In genomic region chr17:45544001-45544872, GRCm38 (mm10) we compare ENCODE assay signal across 8 mouse cellular contexts. TPM values are rescaled to one million over a fixed set of nuclear protein-coding genes. Genes with fewer than 3 reads are reported as not detected.
DNase-seq lines count a peak whose midpoint lies in the region; ATAC-seq lines count a peak whose summit lies in the region.
"Had no signal": no experiment of that assay in that cellular context is flagged by ENCODE, and none has a peak within 500 bp of the region (broad histone marks: within the 10 kb centered on the region; RNA-seq: fewer than 3 reads in every experiment).

No protein-coding gene starts in this region.

- H3K4me2 ChIP-seq in liver, embryonic 13.5 days: 0 out of 2 replicates have a peak overlapping the region, but pooled peaks have one; percentile 30
- H3K4me2 ChIP-seq in embryonic facial prominence, embryonic 13.5 days: 0 out of 2 replicates have a peak overlapping the region, but pooled peaks have one; percentile 40
- peak overlapping the region; percentile 44 for H3K4me2 ChIP-seq in midbrain, embryonic 13.5 days (replicated peaks)

- WGBS in liver, embryonic 13.5 days (ENCODE audit: insufficient replicate concordance): 4% methylated on average over 24 of the region's 24 CpGs
- 15% methylated on average over 24 of the region's 24 CpGs for WGBS in embryonic facial prominence, embryonic 13.5 days
- 8% methylated on average over 24 of the region's 24 CpGs for WGBS in midbrain, embryonic 13.5 days

- no peak for ATAC-seq in liver, embryonic 13.5 days (ENCODE audit: low read depth)
- no peak for ATAC-seq in embryonic facial prominence, embryonic 13.5 days (ENCODE audit: insufficient number of reproducible peaks, insufficient read depth, low FRiP score, low TSS enrichment, low read depth)
- 0 out of 2 replicates have a peak, but pooled peaks have one; percentile 2 for ATAC-seq in midbrain, embryonic 13.5 days
- ATAC-seq in granulocyte monocyte progenitor cell, adult 5-6 weeks (replicated peaks; ENCODE audit: poor library complexity, severe bottlenecking): no peak

- H3K36me3 ChIP-seq in liver, embryonic 13.5 days: no peaks in the 10 kb centered on the region
- peaks cover 27% of the 10 kb centered on the region for H3K36me3 ChIP-seq in embryonic facial prominence, embryonic 13.5 days
- H3K36me3 ChIP-seq in midbrain, embryonic 13.5 days: peaks cover 35% of the 10 kb centered on the region

- peaks cover 100% of the 10 kb centered on the region for H3K27me3 ChIP-seq in liver, embryonic 13.5 days
- H3K27me3 ChIP-seq in embryonic facial prominence, embryonic 13.5 days: peaks cover 92% of the 10 kb centered on the region
- H3K27me3 ChIP-seq in midbrain, embryonic 13.5 days: peaks cover 71% of the 10 kb centered on the region

- no peak overlapping the region for H3K4me3 ChIP-seq in liver, embryonic 13.5 days (replicated peaks)
- H3K4me3 ChIP-seq in brown adipose tissue, adult 24 weeks (ENCODE audit: insufficient read depth, low read depth, low read length): 0 out of 2 replicates have a peak overlapping the region, but pooled peaks have one; percentile 28
- peak overlapping the region; percentile 21; the same call in 1 of the 2 replicates for H3K4me3 ChIP-seq in embryonic facial prominence, embryonic 13.5 days
- peak overlapping the region; percentile 20 for H3K4me3 ChIP-seq in midbrain, embryonic 13.5 days (replicated peaks)

- DNase-seq in liver, embryonic 13.5 days: no peak
- no peak for DNase-seq in liver
- DNase-seq in adrenal gland, postnatal 4 days (ENCODE audit: low spot score in 2 of 2): no peak
- DNase-seq: right cerebral cortex, postnatal 14 days had no signal

- no peak overlapping the region for H3K27ac ChIP-seq in liver, embryonic 13.5 days
- H3K27ac ChIP-seq in brown adipose tissue, adult 24 weeks (replicated peaks; ENCODE audit: low read depth, low read length): no peak overlapping the region
- no peak overlapping the region for H3K27ac ChIP-seq in embryonic facial prominence, embryonic 13.5 days
- H3K27ac ChIP-seq in midbrain, embryonic 13.5 days: 0 out of 2 replicates have a peak overlapping the region, but pooled peaks have one; percentile 14

- no peaks in the 10 kb centered on the region for H3K9me3 ChIP-seq in liver, embryonic 13.5 days (replicated peaks)
- H3K9me3 ChIP-seq in embryonic facial prominence, embryonic 13.5 days: no peaks in the 10 kb centered on the region
- no peaks in the 10 kb centered on the region for H3K9me3 ChIP-seq in midbrain, embryonic 13.5 days

- H3K4me1 ChIP-seq in liver, embryonic 13.5 days (replicated peaks): peaks cover 18% of the 10 kb centered on the region
- no peaks in the 10 kb centered on the region for H3K4me1 ChIP-seq in brown adipose tissue, adult 24 weeks (ENCODE audit: control insufficient read depth, insufficient read depth, insufficient read length, low read length)
- peaks cover 34% of the 10 kb centered on the region for H3K4me1 ChIP-seq in embryonic facial prominence, embryonic 13.5 days
- peaks cover 51% of the 10 kb centered on the region for H3K4me1 ChIP-seq in midbrain, embryonic 13.5 days (replicated peaks)

- no peak overlapping the region for H3K9ac ChIP-seq in liver, embryonic 13.5 days
- 0 out of 2 replicates have a peak overlapping the region, but pooled peaks have one; percentile 40 for H3K9ac ChIP-seq in embryonic facial prominence, embryonic 13.5 days
- peak overlapping the region; percentile 44 for H3K9ac ChIP-seq in midbrain, embryonic 13.5 days (replicated peaks)

RNA-seq across cellular contexts. Expression of gene Tmem151b, which starts 5.2 kb away (rescaled TPM):
- polyA plus RNA-seq in liver, embryonic 13.5 days (2015; fragmentation: Nextera tagmentation; extraction: Ambion mirVana): 0.14 and 0.17 TPM in 2 replicates
- not detected in 2 replicates for polyA plus RNA-seq in brown adipose tissue, adult 24 weeks (2012; ENCODE audit: insufficient read depth, insufficient read length, missing spikeins)
- 7.7 and 10.1 TPM in 2 replicates for polyA plus RNA-seq in embryonic facial prominence, embryonic 13.5 days (2015; fragmentation: Nextera tagmentation; extraction: Ambion mirVana)
- 23.5 and 25.5 TPM in 2 replicates for polyA plus RNA-seq in midbrain, embryonic 13.5 days (2015; fragmentation: Nextera tagmentation; extraction: Ambion mirVana)
- total RNA-seq in adrenal gland, postnatal 4 days (2021): 1 to 10 TPM; 1.7 to 3.7 TPM
- total RNA-seq in granulocyte monocyte progenitor cell, adult 5-6 weeks (2014; fragmentation: Nextera tagmentation): not detected in 2 replicates
- not detected in 2 replicates for total RNA-seq in granulocyte monocyte progenitor cell, adult 5-6 weeks (2017)

RNA-seq across cellular contexts. Expression of gene Nfkbie, which starts 11.3 kb away (rescaled TPM):
- polyA plus RNA-seq in liver, embryonic 13.5 days (2015; fragmentation: Nextera tagmentation; extraction: Ambion mirVana): 1.4 and 1.6 TPM in 2 replicates
- polyA plus RNA-seq in brown adipose tissue, adult 24 weeks (2012; ENCODE audit: insufficient read depth, insufficient read length, missing spikeins): 1.4 and 1.6 TPM in 2 replicates
- 4.7 TPM in 2 replicates for polyA plus RNA-seq in embryonic facial prominence, embryonic 13.5 days (2015; fragmentation: Nextera tagmentation; extraction: Ambion mirVana)
- 5.2 and 7.1 TPM in 2 replicates for polyA plus RNA-seq in midbrain, embryonic 13.5 days (2015; fragmentation: Nextera tagmentation; extraction: Ambion mirVana)
- 1 to 10 TPM; 3.0 to 4.5 TPM for total RNA-seq in adrenal gland, postnatal 4 days (2021)
- total RNA-seq in granulocyte monocyte progenitor cell, adult 5-6 weeks (2014; fragmentation: Nextera tagmentation): 4.6 and 7.8 TPM in 2 replicates
- total RNA-seq in granulocyte monocyte progenitor cell, adult 5-6 weeks (2017): 4.9 and 6.0 TPM in 2 replicates

RNA-seq across cellular contexts. Expression of gene Slc35b2, which starts 19.4 kb away (rescaled TPM):
- 58.0 and 58.6 TPM in 2 replicates for polyA plus RNA-seq in liver, embryonic 13.5 days (2015; fragmentation: Nextera tagmentation; extraction: Ambion mirVana)
- polyA plus RNA-seq in brown adipose tissue, adult 24 weeks (2012; ENCODE audit: insufficient read depth, insufficient read length, missing spikeins): 17.0 and 36.4 TPM in 2 replicates
- 104 and 122 TPM in 2 replicates for polyA plus RNA-seq in embryonic facial prominence, embryonic 13.5 days (2015; fragmentation: Nextera tagmentation; extraction: Ambion mirVana)
- polyA plus RNA-seq in midbrain, embryonic 13.5 days (2015; fragmentation: Nextera tagmentation; extraction: Ambion mirVana): 89.2 and 95.3 TPM in 2 replicates
- 10 to 100 TPM; 69.2 to 71.8 TPM for total RNA-seq in adrenal gland, postnatal 4 days (2021)
- total RNA-seq in granulocyte monocyte progenitor cell, adult 5-6 weeks (2014; fragmentation: Nextera tagmentation): 88.5 and 124 TPM in 2 replicates
- 39.3 and 77.1 TPM in 2 replicates for total RNA-seq in granulocyte monocyte progenitor cell, adult 5-6 weeks (2017)

RNA-seq across cellular contexts. Expression of gene Tcte1, which starts 21.0 kb away (rescaled TPM):
- not detected in 2 replicates for polyA plus RNA-seq in liver, embryonic 13.5 days (2015; fragmentation: Nextera tagmentation; extraction: Ambion mirVana)
- not detected in 2 replicates for polyA plus RNA-seq in brown adipose tissue, adult 24 weeks (2012; ENCODE audit: insufficient read depth, insufficient read length, missing spikeins)
- polyA plus RNA-seq in embryonic facial prominence, embryonic 13.5 days (2015; fragmentation: Nextera tagmentation; extraction: Ambion mirVana): 1.0 and 1.1 TPM in 2 replicates
- 2.6 and 2.7 TPM in 2 replicates for polyA plus RNA-seq in midbrain, embryonic 13.5 days (2015; fragmentation: Nextera tagmentation; extraction: Ambion mirVana)
- not detected for total RNA-seq in adrenal gland, postnatal 4 days (2021)
- total RNA-seq in granulocyte monocyte progenitor cell, adult 5-6 weeks (2014; fragmentation: Nextera tagmentation): not detected in 2 replicates
- total RNA-seq in granulocyte monocyte progenitor cell, adult 5-6 weeks (2017): not detected in 2 replicates

RNA-seq across cellular contexts. Expression of gene Hsp90ab1, which starts 28.8 kb away (rescaled TPM):
- polyA plus RNA-seq in liver, embryonic 13.5 days (2015; fragmentation: Nextera tagmentation; extraction: Ambion mirVana): 1,012 and 1,064 TPM in 2 replicates
- polyA plus RNA-seq in brown adipose tissue, adult 24 weeks (2012; ENCODE audit: insufficient read depth, insufficient read length, missing spikeins): 869 and 998 TPM in 2 replicates
- 1,480 and 1,606 TPM in 2 replicates for polyA plus RNA-seq in embryonic facial prominence, embryonic 13.5 days (2015; fragmentation: Nextera tagmentation; extraction: Ambion mirVana)
- 1,587 and 1,677 TPM in 2 replicates for polyA plus RNA-seq in midbrain, embryonic 13.5 days (2015; fragmentation: Nextera tagmentation; extraction: Ambion mirVana)
- total RNA-seq in adrenal gland, postnatal 4 days (2021): 1,000 to 10,000 TPM; 1,575 to 1,663 TPM
- 1,977 and 2,073 TPM in 2 replicates for total RNA-seq in granulocyte monocyte progenitor cell, adult 5-6 weeks (2014; fragmentation: Nextera tagmentation)
- total RNA-seq in granulocyte monocyte progenitor cell, adult 5-6 weeks (2017): 2,383 and 2,522 TPM in 2 replicates
